Mouse (Mus musculus) heart, embryonic 10.5 days (tissue): Measurements from ENCODE around the gene March10. TPM values are rescaled to one million over a fixed set of nuclear protein-coding genes. Genes with fewer than 3 reads are reported as not detected.

Experiments used
- DNase-seq: peaks from one replicate; pipeline ENCODE4 v3.0.0-alpha.2; 2017; ENCODE audit warnings: low spot score
- H3K27ac ChIP-seq: fragments of 300-500 bp; sonication (generic); 2 replicates; pipeline ENCODE4 v1.5.1; 2016; ENCODE audit warnings: mild to moderate bottlenecking
- H3K27me3 ChIP-seq: fragments of 300-500 bp; sonication (generic); 2 replicates; pipeline ENCODE4 v1.6.1; 2016; ENCODE audit warnings: mild to moderate bottlenecking; ENCODE audit not compliant: poor library complexity, insufficient read depth, severe bottlenecking
- H3K36me3 ChIP-seq: fragments of 300-500 bp; sonication (generic); 2 replicates; pipeline ENCODE4 v1.6.1; 2016; ENCODE audit warnings: mild to moderate bottlenecking, moderate library complexity
- H3K4me1 ChIP-seq: fragments of 300-500 bp; sonication (generic); 2 replicates; pipeline ENCODE4 v1.6.1; 2016; ENCODE audit warnings: mild to moderate bottlenecking
- H3K4me3 ChIP-seq: fragments of 300-500 bp; sonication (generic); 2 replicates; pipeline ENCODE4 v1.5.1; 2016; ENCODE audit warnings: mild to moderate bottlenecking, moderate library complexity
- H3K9me3 ChIP-seq: fragments of 300-500 bp; sonication (generic); 2 replicates; pipeline ENCODE4 v1.6.1; 2016; ENCODE audit warnings: mild to moderate bottlenecking, moderate library complexity
- WGBS: fragments of 180-500 bp; shearing (Covaris S2); methylation state at CpG from one replicate; pipeline ENCODE4 v1.1.7; 2016; 5-methylcytosine and 5-hydroxymethylcytosine counted together
- polyA plus RNA-seq: library from polyadenylated mRNA; unstranded; fragments of >200 nt; fragmentation: Nextera tagmentation; extraction: Ambion mirVana; gene quantifications from 2 replicates; pipeline ENCODE4 v1.2.1, GENCODE M21; 2016

Gene March10
- polyA plus RNA-seq, 1 experiment from 2014 or later, result 0.40 TPM

- Histone ChIP-seq H3K27me3 (no peaks in the 10 kb centered on the region), H3K4me3 (0 out of 2 replicates have a peak overlapping the region, but pooled peaks have one; percentile 16), H3K36me3 (no peaks in the 10 kb centered on the region), H3K9me3 (no peaks in the 10 kb centered on the region), H3K27ac (peak overlapping the region; percentile 81), H3K4me1 (peaks cover 67% of the 10 kb centered on the region)
- 32% methylated on average over 12 of the region's 12 CpGs for WGBS
- no peak for DNase-seq
Observed at GRCm38 (mm10) chr11:105312311-105312942, 144.1 kb downstream of the March10 start.

- Histone ChIP-seq H3K27ac (peak overlapping the region; percentile 81; the same call in 1 of the 2 replicates), H3K4me1 (peaks cover 67% of the 10 kb centered on the region), H3K36me3 (no peaks in the 10 kb centered on the region), H3K9me3 (no peaks in the 10 kb centered on the region), H3K4me3 (no peak overlapping the region), H3K27me3 (no peaks in the 10 kb centered on the region)
- 67% methylated on average over 24 of the region's 24 CpGs for whole genome bisulfite sequencing
- DNase-seq, result no peak
Observed at GRCm38 (mm10) chr11:105311291-105311975, 145.1 kb downstream of the March10 start.

Other genes starting within 250 kb of the March10 start
- 10.0 and 14.3 TPM in 2 replicates for gene Mrc2, start 164.1 kb downstream of the March10 start, polyA plus RNA-seq
- 16.4 and 17.1 TPM in 2 replicates for gene Tanc2, start 133.3 kb upstream of the March10 start, polyA plus RNA-seq